Mouse (Mus musculus) heart, embryonic 14.5 days (tissue): ENCODE data around the gene Maea. TPM values are rescaled to one million over a fixed set of nuclear protein-coding genes. Genes with fewer than 3 reads are reported as not detected.
A peak's percentile ranks its signal among the peaks of the same experiment; 100 is the strongest.

Experiments
- ATAC-seq: fragments of 200-750 bp; cut with Nextera tagmentation; 2 replicates; pipeline ENCODE4 v1.8.0; 2017; ENCODE audit warnings: low read depth, moderate TSS enrichment; ENCODE audit not compliant: insufficient number of reproducible peaks, insufficient read depth, low FRiP score
- H3K27ac ChIP-seq, 2 experiments: fragments of 200-500 bp in 1 of 2; fragments of 300-500 bp in 1 of 2; sonication (generic) in 1 of 2; replicated peaks in 1 of 2; 2 replicates each; pipeline ENCODE4 v1.5.1; 2012 to 2014; ENCODE audit warnings: low read depth in 2 of 2, low read length in 2 of 2, control low read depth in 1 of 2, mild to moderate bottlenecking in 1 of 2, mixed read lengths in 1 of 2; ENCODE audit not compliant: control insufficient read depth in 1 of 2, insufficient read depth in 1 of 2
- H3K27me3 ChIP-seq: fragments of 300-500 bp; sonication (generic); 2 replicates; pipeline ENCODE4 v1.6.1; 2014; ENCODE audit warnings: mild to moderate bottlenecking, low read length, control low read depth; ENCODE audit not compliant: control insufficient read depth, insufficient read depth
- H3K36me3 ChIP-seq: fragments of 300-500 bp; sonication (generic); 2 replicates; pipeline ENCODE4 v1.6.1; 2014; ENCODE audit warnings: mild to moderate bottlenecking, control low read depth, low read length, mixed read lengths; ENCODE audit not compliant: control insufficient read depth, insufficient read depth
- H3K4me1 ChIP-seq, 2 experiments: fragments of 200-500 bp in 1 of 2; fragments of 300-500 bp in 1 of 2; sonication (generic) in 1 of 2; 2 replicates each; pipeline ENCODE4 v1.6.1; 2012 to 2014; ENCODE audit warnings: low read length in 2 of 2, control low read depth in 1 of 2, mixed read lengths in 1 of 2; ENCODE audit not compliant: control insufficient read depth in 2 of 2, insufficient read depth in 2 of 2
- H3K4me2 ChIP-seq: fragments of 300-500 bp; sonication (generic); 2 replicates; pipeline ENCODE4 v1.6.1; 2014; ENCODE audit warnings: mild to moderate bottlenecking, low read length
- H3K4me3 ChIP-seq, 2 experiments: fragments of 200-500 bp in 1 of 2; fragments of 300-500 bp in 1 of 2; sonication (generic) in 1 of 2; 2 replicates each; pipeline ENCODE4 v1.5.1; 2012 to 2014; ENCODE audit warnings: low read length in 2 of 2, mild to moderate bottlenecking in 2 of 2, control low read depth in 1 of 2, low read depth in 1 of 2, moderate library complexity in 1 of 2; ENCODE audit not compliant: control insufficient read depth in 1 of 2, insufficient read depth in 1 of 2
- H3K9ac ChIP-seq: fragments of 300-500 bp; sonication (generic); 2 replicates; pipeline ENCODE4 v1.6.1; 2014; ENCODE audit warnings: mild to moderate bottlenecking, low read length
- H3K9me3 ChIP-seq: fragments of 300-500 bp; sonication (generic); 2 replicates; pipeline ENCODE4 v1.6.1; 2016; ENCODE audit warnings: low read length, control low read depth; ENCODE audit not compliant: control insufficient read depth
- WGBS: fragments of 180-500 bp; shearing (Covaris S2); extraction: QIAGEN DNeasy Blood & Tissue Kit; methylation state at CpG from one replicate; pipeline ENCODE4 v1.1.7; 2014; 5-methylcytosine and 5-hydroxymethylcytosine counted together
- polyA plus RNA-seq: library from polyadenylated mRNA; unstranded; fragments of >200 nt; fragmentation: Nextera tagmentation; extraction: Ambion mirVana; gene quantifications from 2 replicates; pipeline ENCODE4 v1.2.1, GENCODE M21; 2014

Maea gene
- polyA plus RNA-seq = 133 and 140 TPM in 2 replicates

DNA sequence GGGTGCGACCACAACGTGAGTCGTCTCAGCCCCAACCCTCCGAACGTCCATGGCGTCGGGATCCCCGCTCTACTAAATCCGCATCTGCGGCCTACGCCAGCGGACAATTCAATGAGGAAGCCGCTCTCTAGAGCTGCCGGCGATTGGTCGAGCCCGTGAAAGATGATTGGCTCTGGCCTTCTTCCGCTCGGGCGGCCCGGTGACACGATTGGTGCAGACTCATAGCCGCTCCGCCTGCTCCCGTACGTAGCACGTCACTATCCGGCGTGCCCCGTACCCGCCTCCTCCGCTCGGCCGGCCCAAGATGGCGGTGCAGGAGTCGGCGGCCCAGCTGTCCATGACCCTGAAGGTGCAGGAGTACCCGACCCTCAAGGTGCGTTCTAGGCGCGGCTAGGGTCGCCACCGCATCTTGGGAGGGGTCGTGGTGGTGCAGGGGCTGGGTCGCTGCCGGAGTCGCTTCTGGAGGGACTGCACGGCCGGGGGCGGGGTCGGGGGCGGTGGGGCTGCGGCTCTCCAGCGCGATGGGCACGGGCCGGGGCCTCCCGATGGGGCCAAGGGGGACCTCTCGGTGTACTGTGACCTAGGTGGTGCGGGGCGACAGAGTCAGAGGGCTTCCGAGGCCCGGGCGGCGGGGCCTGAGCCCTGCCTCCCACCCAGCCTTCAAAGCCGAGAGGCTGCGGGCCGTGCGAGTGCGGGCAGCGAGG lies at the start of gene Maea:
TSS of gene Maea (plus strand) at position 237 of the 704 bp plus-strand sequence.
- under 1% methylated on average over 70 of the region's 71 CpGs for WGBS
- Histone ChIP-seq H3K9ac (peak within 1 kb of the TSS; percentile 99), H3K4me2 (peak within 1 kb of the TSS; percentile 75), H3K9me3 (no peaks in the 10 kb centered on the region), H3K27me3 (no peaks in the 10 kb centered on the region), H3K36me3 (0 out of 2 replicates have a peak, but pooled peaks cover 13% of the 10 kb centered on the region), H3K27ac (peak within 1 kb of the TSS; percentile 90 to 92), H3K4me3 (peak within 1 kb of the TSS; percentile 98 to 99), H3K4me1 (peaks cover 4 to 24% of the 10 kb centered on the region in 2 experiments; a peak in 3 of 4 replicates)
- ATAC-seq = peak; percentile 100

DNA sequence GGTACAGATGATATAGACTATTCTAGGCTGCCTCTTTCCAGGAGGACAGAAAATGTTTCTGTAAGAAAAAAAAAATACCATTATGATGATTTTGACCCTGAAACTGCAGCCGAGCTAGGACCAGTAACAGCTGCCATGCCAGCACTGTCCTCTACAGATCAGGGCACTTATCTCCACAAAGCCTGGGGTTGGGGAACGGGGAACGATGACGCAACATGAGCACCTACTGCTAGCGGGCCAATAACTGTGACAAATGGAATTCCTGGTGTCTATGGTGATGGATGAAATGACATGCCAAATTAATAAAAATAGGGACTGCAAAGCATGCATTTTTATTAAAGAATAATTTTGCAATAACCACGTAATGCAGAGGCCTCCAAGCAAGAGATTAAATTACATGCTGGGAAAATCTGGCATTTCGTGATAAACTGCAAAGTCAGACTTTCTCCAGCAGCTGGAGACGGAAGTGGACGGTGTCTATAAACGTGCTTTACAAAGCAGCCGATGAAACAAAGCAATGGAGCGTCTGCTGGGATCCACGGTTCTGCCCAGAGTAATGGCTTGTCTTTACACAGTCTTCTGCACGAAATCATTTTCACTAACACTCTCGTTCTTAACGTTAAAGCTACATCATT lies 41.4 kb upstream of the Maea start:
- Histone ChIP-seq H3K4me2 (0 out of 2 replicates have a peak overlapping the region, but pooled peaks have one; percentile 13), H3K27me3 (no peaks in the 10 kb centered on the region), H3K27ac (no peak overlapping the region), H3K4me3 (no peak overlapping the region), H3K9ac (no peak overlapping the region), H3K9me3 (no peaks in the 10 kb centered on the region), H3K4me1 (no peaks in the 10 kb centered on the region), H3K36me3 (no peaks in the 10 kb centered on the region)
- no peak for ATAC-seq
- 52% methylated on average over 16 of the region's 16 CpGs for WGBS

DNA sequence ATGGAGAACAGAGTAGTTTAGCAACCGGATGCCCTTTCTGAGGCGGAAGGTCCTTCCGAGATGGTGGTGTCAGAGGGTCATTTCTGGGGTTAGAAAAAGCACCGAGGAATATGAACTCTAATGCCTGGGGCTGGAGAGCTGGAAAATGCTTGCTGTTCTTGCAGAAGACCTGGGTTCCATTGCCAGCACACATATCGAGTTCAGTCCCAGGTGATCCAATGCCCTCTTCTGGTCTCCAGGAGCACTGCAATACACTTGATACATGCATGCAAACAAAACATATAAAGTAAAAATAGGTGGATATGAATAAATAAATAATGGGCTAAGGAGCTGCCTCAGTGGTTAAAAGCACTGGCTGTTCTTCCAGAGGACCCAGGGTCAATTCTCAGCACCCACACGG lies 38.1 kb upstream of the Maea start:
- H3K4me1 ChIP-seq = no peaks in the 10 kb centered on the region
- no peaks in the 10 kb centered on the region for H3K9me3 ChIP-seq
- H3K9ac ChIP-seq = no peak overlapping the region
- H3K27ac ChIP-seq = no peak overlapping the region
- H3K4me2 ChIP-seq = no peak overlapping the region
- no peaks in the 10 kb centered on the region for H3K27me3 ChIP-seq
- no peaks in the 10 kb centered on the region for H3K36me3 ChIP-seq
- no peak overlapping the region for H3K4me3 ChIP-seq
- 67% methylated on average over 6 of the region's 6 CpGs for WGBS
- ATAC-seq = no peak

DNA sequence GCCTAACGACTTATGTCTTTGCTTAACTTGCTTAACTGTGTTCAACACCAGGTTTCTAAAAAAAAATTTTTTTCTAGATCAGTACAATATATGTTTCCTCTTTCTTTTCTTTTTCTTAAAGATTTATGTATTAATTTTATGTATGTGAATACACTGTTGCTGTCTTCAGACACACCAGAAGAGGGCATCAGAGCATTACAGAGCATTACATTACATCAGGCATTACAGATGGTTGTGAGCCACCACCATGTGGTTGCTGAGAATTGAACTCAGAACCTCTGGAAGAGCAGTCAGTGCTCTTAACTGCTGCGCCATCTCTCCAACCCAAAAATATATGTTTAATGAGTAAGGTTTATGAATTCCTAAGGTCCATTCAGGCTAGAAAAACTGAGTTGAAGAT lies 33.5 kb upstream of the Maea start:
- WGBS = 78% methylated on average over 2 of the region's 2 CpGs
- ATAC-seq = no peak
- no peaks in the 10 kb centered on the region for H3K9me3 ChIP-seq
- no peak overlapping the region for H3K27ac ChIP-seq
- H3K27me3 ChIP-seq = no peaks in the 10 kb centered on the region
- H3K4me3 ChIP-seq = no peak overlapping the region
- H3K4me2 ChIP-seq = no peak overlapping the region
- no peaks in the 10 kb centered on the region for H3K4me1 ChIP-seq
- no peak overlapping the region for H3K9ac ChIP-seq
- no peaks in the 10 kb centered on the region for H3K36me3 ChIP-seq

DNA sequence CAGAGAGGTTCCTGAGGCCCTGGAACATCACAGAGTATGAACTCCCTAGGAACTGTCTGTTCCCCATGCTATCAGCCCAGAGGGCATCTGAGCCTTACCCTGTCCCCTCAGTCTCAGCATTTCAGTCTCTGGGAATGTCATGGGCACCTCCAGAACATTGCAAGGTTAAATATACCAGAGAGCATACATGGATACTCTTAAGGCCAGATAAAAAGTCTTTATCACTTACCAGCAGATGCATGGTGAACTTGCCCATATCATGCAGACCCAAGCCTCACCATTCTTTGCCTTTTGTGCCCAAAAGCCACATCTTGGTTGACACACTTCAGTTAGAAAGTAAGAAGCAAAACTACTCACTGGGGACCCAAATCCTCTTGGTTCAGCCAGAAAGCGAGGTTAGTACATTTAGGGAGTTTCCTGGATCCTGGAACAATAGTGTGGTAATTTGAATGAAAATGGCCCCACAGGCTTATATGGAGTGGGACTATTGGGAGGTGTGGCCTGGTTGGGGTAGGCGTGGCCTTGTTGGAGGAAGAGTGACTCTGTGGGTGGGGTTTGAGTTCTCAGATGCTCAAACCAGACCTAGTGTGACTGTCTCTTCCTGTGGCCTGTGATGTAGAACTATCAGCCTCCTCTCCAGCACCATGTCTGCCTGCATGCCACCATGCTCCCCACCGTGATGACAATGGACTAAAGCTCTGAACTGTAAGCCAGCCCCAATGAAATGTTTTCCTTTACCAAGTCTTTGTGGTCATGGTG lies 24.4 kb upstream of the Maea start:
- H3K4me1 ChIP-seq = no peaks in the 10 kb centered on the region
- no peak overlapping the region for H3K27ac ChIP-seq
- H3K9ac ChIP-seq = no peak overlapping the region
- 63% methylated on average over 3 of the region's 3 CpGs for WGBS
- no peak for ATAC-seq
- no peak overlapping the region for H3K4me3 ChIP-seq
- no peaks in the 10 kb centered on the region for H3K36me3 ChIP-seq
- H3K9me3 ChIP-seq = no peaks in the 10 kb centered on the region
- H3K4me2 ChIP-seq = no peak overlapping the region
- no peaks in the 10 kb centered on the region for H3K27me3 ChIP-seq

DNA sequence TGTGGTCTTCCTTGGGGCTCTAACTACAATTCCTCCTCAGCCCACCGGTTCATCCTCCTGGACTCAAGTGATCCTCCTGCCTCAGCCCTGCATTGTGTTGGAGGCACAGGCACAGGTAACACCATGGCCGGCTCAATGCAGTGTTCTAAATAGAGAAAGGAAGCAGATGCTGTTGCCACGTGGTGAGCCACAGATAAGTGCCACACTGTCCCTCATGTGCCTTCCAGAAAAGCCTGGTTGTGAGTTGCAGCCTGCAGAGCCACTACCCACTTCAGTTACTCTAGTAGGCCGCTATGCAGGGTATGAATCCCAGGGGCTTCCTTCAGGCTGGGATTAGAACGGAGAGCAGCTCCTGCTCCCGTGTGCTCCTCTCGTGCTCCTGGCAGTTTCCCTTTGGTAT lies 23.1 kb upstream of the Maea start:
- H3K9me3 ChIP-seq = no peaks in the 10 kb centered on the region
- no peak overlapping the region for H3K9ac ChIP-seq
- no peak overlapping the region for H3K4me3 ChIP-seq
- 75% methylated on average over 7 of the region's 7 CpGs for WGBS
- H3K36me3 ChIP-seq = no peaks in the 10 kb centered on the region
- H3K4me1 ChIP-seq = no peaks in the 10 kb centered on the region
- ATAC-seq = no peak
- H3K27ac ChIP-seq = no peak overlapping the region
- H3K4me2 ChIP-seq = no peak overlapping the region
- H3K27me3 ChIP-seq = no peaks in the 10 kb centered on the region

DNA sequence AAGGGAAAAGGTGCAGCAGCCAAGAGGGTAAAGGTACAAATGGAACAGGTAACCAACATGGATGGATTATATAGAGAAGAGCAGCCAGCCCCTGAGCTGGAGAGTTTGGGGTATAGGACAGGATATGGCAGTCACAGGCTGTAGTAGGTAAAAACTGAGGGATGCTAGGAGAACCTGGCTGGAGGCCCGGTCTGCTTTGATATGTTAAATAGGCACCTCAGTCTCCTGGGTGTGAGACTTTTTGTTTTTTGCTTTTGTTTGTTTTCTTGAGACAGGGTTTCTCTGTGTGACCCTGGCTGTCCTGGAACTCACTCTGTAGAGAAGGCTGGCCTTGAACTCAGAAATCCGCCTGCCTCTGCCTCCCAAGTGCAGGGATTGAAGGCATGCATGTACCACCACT lies 10.8 kb upstream of the Maea start:
- no peak overlapping the region for H3K27ac ChIP-seq
- H3K9ac ChIP-seq = no peak overlapping the region
- no peaks in the 10 kb centered on the region for H3K27me3 ChIP-seq
- H3K36me3 ChIP-seq = no peaks in the 10 kb centered on the region
- H3K9me3 ChIP-seq = peaks cover 3% of the 10 kb centered on the region; the same call in 1 of the 2 replicates
- no peaks in the 10 kb centered on the region for H3K4me1 ChIP-seq
- ATAC-seq = no peak
- 52% methylated on average over 2 of the region's 2 CpGs for WGBS
- no peak overlapping the region for H3K4me2 ChIP-seq
- H3K4me3 ChIP-seq = no peak overlapping the region
